Comparison of ENCODE assay signal across 9 mouse cellular contexts in genomic region chr9:68956210-68956874, GRCm38 (mm10).
DNase-seq lines count a peak whose midpoint lies in the region; ATAC-seq lines count a peak whose summit lies in the region.
"Had no signal": no experiment of that assay in that cellular context is flagged by ENCODE, and none has a peak within 500 bp of the region (broad histone marks: within the 10 kb centered on the region; RNA-seq: fewer than 3 reads in every experiment).

No protein-coding gene starts in this region.

- intact Hi-C loops in heart, postnatal 14 days (cut with DNase I), result loop anchor here (2.0 to 5.0 kb wide), 2 partner anchors 338 to 411 kb away; no protein-coding TSS in a partner anchor
- intact Hi-C loops in gastrocnemius, postnatal 14 days (cut with DNase I; ENCODE audit: low total_unique reads), result loop anchor here (10.0 kb wide), 1 partner anchor 338 kb away; no protein-coding TSS in a partner anchor

- ATAC-seq in monocyte, adult 5-6 weeks (replicated peaks; ENCODE audit: insufficient number of reproducible peaks, low FRiP score, low TSS enrichment, poor library complexity, severe bottlenecking), result no peak

- peak; percentile 47 to 48 for DNase-seq in heart, postnatal 14 days
- DNase-seq in heart, adult 8-10 months (ENCODE audit: low spot score), result no peak
- DNase-seq in gastrocnemius, postnatal 14 days, result peak; percentile 48
- DNase-seq in kidney, postnatal 25 days, result peak; percentile 25 to 51
- DNase-seq in splenic B cell, adult 2 months (ENCODE audit: low read depth, low spot score), result peak; percentile 45
- no peak for DNase-seq in layer of hippocampus, adult 9-11 months
- no peak for DNase-seq in natural killer cell, adult 2 months (ENCODE audit: low spot score in 2 of 2)

- H3K27me3 ChIP-seq in splenic B cell, adult 2 months (ENCODE audit: control insufficient read depth, insufficient read depth, low read length, poor library complexity, severe bottlenecking), result no peaks in the 10 kb centered on the region
- H3K27me3 ChIP-seq: liver, embryonic 13.5 days had no signal

- H3K36me3 ChIP-seq in splenic B cell, adult 2 months (ENCODE audit: control insufficient read depth, insufficient read depth, low read length, poor library complexity, severe bottlenecking), result no peaks in the 10 kb centered on the region
- H3K36me3 ChIP-seq: liver, embryonic 13.5 days had no signal

Comparison
In these comparisons a context has a peak if more than half of its experiments do, and no peak if none do; other contexts are left out.
1. DNase-seq: peak in heart, postnatal 14 days (2 of 2), gastrocnemius, postnatal 14 days (single experiment), kidney, postnatal 25 days (2 of 2) and splenic B cell, adult 2 months (single experiment); none in heart, adult 8-10 months (single experiment), layer of hippocampus, adult 9-11 months (single experiment) and natural killer cell, adult 2 months (0 of 2).